Mouse (Mus musculus): ENCODE results near the gene Naif1.

Gene Naif1

DNA sequence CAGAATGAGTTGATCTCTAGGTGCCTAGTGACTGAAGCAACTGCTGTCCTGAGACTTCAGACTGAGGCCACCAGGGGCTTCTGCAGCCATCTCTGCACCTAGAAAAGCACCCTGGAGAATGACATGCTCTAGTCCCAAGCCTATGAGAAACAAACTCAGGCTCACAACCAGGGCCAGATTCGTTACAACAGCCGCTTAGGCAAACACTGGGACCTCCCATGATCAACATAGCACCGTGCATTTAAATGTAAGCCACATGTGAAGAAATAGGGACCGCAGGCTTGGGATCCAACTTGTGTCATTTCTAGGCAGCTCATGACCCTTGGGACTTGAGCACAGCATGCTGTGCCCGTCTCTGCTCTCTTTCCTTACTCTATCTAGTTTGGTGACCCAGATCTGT is 22.5 kb upstream of the Naif1 start:
- 43% methylated on average over 5 of the region's 5 CpGs for WGBS

DNA sequence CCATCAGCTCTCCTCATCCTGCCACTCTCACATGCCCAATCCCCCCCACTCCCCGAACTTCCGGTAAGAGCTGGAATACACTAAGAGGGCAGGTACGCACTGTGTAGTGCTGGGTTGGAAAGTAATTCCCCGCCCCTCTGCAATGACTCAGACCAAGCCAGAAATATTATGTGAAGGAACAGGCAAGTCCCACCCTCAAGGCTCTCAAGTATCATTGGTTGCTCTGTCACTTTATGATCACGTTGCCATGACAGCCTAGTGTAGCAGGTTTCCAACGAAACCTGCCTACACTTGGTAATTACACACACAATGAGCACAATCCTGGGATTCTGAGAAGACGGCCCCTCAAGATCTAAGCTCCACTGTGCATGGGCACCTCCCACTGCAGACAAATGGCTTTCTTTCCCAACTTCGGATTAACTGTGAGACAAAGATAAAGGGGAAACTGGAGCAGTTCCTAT is 22.0 kb upstream of the Naif1 start:
- 14% methylated on average over 8 of the region's 8 CpGs for WGBS

DNA sequence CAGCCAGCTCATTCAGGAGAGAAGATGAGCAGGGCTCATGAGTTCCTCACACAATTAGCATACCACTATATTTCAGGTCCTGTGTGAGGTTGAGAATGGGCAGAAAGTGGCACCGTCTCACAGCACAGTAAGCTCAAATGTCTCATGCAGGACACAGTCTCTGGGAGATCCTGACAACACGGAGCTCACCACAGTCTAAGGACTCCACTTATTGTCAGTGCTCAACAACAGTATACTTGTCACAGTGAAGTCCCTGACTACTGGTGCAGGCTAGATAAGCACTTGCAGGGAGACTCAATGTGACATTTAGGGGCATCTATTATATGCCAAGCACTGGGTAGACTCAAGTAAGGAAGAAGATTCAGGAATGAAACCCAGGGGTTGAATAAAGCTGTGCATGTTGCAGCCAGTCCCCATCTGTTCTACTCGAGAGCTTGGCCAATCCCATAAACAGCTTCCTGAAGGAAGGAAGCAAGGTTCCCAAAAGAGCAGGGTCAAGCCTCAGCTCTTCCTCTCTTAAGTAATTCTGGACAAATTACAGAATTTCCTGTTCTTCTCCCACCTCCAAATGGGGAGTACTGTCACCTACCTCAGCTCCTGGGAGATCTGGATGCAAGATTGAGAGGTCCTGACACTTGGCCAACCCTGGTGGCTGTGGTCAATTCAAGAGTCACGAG is 20.9 kb upstream of the Naif1 start:
- WGBS: 28% methylated on average over 4 of the region's 4 CpGs

DNA sequence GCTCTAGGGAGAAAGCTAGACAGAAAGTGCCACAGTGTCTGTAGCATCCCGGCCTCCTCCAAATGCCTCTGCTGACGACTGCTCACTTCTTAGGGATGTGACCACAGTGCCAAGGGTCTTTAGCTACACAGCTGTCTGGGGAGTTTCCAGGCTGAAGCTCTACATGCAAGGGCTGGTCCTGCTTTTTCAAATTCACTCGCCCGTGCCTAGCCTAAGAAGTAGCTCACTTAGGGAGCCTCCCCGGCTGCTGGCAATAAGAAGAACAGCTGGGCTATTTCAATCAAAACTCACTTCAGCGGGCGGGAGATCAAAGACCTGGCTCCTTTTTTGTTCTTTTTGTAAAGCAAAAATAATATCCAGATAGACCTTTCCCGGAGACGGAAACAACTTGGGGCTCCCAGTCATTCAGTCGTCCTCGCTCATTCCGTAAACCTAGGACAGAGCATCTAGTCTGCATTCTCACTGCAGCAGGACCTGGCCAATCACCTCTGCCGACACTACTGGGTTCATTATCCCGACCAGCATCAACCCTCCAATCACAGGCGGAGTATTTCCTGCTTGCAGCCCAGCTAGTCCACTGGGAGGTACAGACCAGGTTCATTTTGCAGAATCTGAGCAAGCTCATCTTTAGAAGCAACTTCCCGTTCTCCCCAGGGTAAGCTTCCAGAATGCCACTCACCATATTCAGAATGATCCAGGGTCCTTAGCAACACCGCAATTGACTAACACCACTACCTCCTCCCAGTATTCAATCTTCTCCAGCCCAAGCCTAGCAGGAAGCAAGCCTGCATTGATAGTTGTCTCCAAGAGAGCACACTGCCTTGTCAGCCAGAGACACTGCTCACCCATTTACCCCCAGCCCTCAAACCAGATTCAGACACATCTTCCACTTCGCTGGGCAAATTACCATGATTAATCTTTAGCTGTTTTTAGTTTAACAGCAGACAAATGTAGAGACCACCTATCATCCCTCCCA is 19.3 kb upstream of the Naif1 start:
- WGBS: 6% methylated on average over 18 of the region's 18 CpGs

DNA sequence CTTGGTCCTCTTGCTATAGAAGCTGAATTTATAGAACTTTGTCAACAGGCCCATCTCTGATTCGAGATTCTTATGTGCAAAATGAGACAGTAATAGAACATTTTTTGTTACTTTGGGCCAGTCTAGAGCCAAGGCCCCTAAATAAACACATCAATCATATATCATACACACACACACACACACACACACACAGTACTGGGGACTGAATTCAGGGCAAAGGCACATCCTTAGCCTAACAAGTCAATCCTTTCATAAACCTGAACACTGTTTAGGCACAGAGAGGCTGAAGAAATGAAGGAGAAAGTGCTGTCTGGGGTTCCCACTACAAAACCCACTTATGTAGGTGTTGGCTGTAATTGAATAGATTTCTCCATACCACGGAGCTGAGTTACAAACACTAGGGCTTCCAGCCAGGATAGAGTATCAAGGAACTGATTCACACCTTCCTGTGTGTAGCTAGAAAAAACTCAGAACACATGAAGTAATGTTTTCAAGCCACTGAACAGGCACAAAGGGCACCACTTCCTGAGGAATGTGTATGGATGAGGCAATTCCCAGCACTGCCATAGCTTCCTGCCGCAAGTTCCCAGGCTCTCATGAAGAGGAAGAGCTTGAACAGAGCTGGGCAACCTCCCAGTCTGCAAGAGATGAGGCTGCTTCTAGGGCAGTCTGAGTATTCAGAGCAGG is 13.4 kb upstream of the Naif1 start:
- WGBS: 26% methylated on average over 3 of the region's 3 CpGs

DNA sequence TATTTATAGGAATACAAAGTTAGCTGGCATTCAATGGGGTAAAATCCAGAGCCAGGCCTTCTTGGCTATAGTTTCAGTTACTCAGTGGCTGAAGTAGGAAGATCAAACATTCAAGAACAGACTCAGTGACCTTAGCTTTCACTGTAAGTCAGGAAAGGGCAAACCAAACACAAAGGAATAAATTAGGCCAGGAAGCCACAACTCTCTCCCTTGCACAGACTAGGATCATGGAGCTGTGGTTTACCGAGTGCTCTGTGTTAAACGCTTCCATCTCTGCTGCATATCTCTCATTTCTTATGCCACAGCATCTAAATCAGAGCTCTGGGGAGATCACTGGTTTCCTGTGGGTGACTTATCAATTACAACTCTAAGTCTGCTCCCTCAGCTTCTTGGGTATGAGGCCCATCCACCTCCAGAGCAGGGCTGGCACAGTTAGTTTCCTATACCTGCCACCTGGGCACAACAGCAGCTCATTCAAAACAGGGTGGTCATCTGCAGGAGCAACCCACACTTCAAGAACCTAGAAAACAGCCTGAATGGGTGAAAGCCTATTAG is 12.6 kb upstream of the Naif1 start:
- WGBS: 51% methylated on average over 2 of the region's 2 CpGs

DNA sequence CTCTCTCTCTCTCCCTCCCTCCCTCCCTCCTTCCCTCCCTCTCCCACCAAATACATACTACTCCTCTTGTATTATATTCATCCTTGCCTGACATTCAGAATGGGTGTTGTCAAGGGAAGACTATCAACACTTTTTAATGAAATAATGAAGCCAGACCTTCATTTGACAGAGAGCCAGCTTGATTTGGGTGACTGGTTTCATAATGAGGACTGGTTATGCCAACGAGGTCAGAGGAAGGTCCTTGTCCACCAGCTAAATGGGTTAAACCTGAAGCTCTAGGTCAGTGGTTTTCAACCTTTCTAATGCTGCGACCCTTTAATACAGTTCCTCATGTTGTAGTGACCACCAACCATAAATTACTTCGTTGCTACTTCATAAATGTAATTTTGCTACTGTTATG is 11.5 kb upstream of the Naif1 start:
- WGBS: 73% methylated on average over 3 of the region's 3 CpGs

DNA sequence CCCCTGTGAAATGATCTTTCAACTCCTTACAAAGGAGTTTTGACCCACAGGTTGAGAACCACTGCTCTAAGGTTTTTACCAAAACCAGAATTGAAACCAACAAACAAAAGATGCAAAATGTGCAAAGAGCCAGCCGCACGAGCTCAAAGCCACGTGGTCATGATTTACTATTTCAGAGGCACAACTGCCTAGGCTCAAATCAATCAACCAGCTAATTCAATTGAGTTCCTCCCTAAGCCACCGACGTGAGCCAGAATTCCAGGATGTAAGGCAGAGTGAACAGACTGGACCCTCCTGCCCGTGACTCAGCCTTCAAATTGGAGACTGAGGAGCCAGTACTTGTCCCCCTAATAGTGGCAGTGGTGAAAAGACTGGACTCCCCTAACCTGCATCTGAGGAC is 11.1 kb upstream of the Naif1 start:
- WGBS: 55% methylated on average over 6 of the region's 6 CpGs

DNA sequence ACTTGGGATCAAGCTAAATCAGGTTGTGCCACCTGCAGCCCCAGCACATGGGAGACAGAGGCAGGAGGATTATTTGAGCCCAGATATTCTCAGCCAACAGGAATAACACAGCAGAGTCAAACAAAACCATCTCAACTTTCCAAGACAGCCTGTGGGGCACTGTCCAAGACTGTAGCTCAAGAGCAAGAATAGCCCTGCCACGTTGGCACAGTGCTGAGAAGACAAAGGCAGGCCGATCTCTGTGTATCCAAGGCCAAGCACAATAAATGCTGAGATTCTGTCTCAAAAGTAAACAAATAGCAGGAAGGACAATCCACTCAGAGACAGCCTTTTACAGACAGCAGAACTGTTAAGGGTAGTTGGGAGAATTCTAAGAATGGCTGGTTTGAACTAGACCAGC is 10.1 kb upstream of the Naif1 start:
- WGBS: 45% methylated on average over 2 of the region's 2 CpGs

DNA sequence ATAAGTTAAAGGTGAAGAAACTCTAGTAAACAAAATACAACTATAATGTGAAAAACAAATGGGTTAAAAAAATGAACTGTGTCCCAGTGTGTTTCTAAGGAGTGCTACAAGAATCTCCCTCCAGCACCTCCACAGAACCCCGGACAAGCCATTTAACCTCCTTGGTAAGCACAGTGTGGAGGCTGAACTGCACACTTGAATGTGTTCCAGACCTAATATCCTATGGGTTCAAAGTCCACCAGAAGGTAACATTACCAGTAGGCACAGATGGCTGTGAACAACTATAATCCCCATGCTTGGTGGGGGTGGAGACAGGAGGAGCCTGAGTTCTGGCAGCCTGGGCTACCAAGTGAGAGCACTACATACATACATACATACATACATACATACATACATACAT is 9.6 kb upstream of the Naif1 start:
- WGBS: 74% methylated on average over 1 of the region's 1 CpGs

DNA sequence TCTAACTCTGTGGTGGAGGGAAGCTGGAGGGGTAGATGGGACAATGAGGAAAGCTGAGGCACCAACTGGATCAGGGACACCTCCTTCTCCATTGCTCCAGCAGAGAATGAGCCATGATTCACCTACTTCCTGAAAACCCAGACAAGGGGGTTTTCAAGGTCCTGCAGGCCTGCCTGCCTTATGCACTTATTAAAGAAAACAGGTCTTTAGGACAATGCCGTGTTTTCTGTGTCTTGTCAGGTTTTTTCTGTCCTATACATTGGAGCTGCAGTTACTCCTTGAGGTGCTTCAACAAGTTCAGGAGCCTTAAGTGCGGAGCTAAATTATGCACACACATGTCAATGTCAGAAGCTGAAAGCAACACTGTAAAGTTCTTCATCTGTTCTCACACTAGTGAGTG is 8.7 kb upstream of the Naif1 start:
- WGBS: 85% methylated on average over 2 of the region's 2 CpGs

DNA sequence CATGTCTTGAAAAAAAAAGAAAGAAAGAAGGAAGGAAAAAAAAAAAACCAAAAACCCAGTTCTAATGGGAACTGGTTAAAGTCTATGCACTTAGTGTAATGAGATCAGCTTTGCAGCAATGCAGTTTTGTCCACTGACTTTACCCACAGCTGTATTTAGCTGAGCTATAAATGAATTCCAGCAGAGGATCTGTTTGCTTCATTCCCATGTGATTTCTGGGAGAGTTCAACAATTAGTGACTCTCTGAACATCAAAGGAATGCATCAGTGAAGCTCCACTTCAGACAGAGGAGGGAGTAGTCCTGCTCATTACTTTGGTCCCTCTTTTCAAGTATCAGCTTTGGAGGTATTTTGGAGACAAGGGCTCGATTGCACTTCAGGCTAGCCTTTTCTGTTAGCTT is 4.7 kb upstream of the Naif1 start:
- WGBS: 59% methylated on average over 1 of the region's 1 CpGs

DNA sequence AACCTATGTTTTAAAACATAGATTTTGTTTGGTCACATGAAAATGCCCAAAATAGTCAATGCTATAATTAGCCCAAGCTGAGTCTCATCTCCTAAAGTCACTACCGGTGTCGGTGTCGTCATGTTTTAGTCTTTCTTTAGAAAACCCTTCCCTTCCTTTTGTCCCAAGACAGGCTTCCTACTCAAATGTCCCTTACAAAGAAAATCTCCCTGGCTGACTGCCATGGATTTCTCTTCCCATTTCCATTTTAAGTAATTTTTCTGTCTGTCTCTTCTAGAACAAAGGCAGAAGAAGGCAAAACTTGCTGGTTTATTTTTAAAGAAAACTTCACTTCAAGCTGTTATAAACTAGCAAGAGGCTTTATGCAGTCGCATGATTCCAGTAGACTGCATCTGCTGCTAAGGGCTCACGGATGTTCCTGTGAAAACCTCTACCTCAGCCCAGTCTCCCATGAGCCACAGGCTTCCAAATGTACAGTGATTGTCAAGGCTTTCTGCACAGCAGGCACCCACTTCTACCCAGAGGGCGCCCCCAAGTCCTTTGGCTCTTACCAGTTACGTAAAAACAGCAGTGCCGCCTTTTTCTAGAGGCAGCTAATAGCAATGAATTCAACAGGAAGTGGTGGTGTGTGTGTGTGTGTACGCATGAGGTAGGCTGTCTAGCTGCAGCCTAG is 2.9 kb upstream of the Naif1 start:
- WGBS: 11% methylated on average over 9 of the region's 9 CpGs

DNA sequence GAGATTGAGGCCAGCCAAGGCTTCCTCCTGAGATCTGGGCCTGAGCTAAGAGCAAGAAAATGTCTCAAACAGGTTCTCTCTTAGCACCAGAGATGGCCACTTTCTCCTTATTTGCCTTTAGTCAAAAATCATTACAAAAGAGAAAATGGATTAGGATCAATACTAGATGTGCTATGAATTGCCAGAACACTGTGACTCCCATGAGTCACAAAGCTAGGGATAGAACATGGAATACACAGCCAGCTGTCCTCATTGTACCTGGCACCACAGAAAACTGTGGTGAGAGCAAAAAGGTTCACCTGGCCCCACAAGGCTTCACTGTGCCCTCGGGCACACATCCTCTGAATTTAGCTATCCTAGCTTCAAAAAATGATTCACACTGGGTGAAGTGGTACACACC is 1.8 kb upstream of the Naif1 start:
- WGBS: 50% methylated on average over 1 of the region's 1 CpGs

DNA sequence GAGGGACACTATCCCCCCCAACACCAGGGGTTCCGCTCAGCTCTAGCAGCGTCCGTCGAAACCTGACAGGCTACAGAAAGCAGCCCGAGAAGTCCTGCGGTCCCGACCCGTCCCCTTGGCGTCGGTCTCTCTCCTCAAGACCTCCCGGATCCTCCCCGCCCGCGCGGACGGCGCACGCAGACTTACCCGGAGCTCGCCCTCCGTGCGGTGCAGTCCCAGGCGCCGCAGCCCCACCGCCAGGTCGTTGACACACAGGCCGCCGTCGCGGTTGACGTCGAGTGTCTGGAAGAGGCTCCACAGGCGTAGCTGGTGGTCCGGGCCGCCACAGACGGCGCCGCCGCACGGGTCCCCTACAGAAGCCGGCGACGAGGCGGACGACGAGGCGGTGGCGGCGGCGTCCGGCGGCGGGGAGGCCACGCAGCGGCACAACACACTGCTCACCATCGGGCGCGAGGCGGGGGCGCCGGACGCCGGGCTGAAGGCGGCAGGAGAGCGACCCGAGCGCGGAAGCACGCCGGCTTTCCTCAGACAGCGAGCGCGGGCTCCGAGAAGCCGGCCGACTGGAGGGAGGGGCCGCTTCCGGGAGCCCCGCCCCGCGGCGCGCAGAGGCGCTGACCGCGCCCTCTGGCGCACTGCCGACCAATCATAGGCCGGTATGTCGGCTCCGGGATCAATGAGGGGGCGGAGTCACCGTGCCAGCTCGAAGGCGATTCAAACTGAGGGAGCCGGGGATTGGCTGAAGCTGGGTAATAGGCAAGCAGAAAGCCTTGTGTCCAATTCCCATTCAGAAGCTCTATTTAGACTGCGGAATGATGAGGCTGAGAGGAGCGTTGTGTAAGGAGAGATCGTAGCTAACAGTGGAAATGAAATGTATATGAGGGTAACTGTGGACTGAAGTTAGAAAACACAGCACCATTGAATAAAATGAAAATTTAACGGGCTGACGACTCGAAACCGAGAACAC is 906 bp downstream of the Naif1 start, which contains the start of gene Slc25a25:
Slc25a25 (minus strand) TSS at position 565 of the 964 bp plus-strand sequence.
- under 1% methylated on average over 101 of the region's 103 CpGs for WGBS

DNA sequence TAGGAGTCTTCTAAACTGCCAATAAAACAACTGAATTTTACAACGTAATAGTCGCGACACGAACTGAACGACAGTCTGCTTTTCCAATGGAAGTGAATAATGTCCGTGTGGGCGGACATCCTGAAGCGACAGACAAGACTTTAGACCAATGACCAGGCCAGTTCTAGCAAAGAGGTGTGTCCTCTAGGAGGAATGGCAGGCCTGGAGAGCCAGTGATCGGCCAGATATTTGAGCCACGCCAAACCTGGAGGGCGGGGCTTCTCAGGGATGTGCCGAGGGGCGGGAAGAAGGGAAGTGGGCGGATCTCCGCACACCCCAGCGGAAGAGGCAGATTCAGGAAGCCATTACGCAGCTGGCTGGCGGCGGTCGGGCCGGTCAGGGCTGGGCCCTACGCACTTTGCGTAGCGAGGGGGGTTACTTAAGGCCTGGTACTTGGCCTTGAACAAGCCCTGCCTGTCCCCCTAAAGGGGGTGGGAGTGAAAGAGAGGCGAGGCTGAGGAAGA is 1.7 kb downstream of the Naif1 start:
- under 1% methylated on average over 25 of the region's 25 CpGs for WGBS

DNA sequence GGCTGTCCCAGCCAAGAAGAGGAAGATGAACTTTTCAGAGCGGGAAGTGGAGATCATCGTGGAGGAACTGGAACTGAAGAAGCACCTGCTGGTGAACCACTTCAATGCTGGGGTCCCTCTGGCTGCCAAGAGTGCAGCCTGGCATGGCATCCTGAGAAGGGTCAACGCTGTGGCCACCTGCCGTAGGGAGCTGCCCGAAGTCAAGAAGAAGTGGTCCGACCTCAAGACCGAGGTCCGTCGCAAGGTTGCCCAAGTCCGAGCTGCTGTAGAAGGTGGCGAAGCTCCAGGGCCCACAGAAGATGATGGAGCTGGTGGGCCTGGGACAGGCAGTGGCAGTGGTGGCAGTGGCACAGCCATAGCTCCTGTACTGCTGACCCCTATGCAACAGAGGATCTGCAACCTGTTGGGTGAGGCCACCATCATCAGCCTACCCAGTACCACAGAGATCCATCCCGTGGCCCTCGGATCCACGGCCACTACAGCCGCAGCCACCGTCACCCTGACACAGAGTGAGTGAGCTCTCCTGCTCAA is 2.2 kb downstream of the Naif1 start:
- 92% methylated on average over 16 of the region's 16 CpGs for WGBS

DNA sequence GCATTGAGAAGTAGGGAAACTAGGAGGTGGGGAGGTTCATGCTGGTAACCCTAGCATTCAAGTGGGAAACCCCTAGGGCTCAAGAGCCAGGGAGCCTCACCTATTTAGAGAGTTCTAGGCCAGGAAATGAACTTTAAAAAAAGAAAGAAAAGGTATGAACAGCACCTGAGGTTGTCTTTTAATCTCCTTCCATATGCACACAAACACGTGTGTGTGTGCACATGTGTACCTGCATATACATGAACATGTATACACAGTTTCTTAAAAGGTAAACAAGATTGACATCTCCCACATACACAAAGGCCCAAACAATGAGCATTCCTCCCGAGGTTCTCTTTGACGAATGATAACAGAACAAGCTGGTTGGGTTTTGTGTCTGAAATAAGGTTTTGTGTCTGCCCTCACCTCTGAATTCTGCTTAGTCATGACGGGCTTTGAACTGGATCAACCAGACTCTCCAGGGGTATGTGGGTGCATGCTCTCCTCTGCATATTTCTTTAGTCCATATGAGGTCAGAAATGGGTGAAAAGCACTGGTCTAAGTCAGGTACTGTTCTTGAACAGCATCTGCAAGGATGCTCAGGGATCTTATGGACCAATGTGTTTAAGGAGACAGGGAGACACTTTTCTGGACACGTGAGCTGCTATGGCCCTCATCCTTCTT is 3.5 kb downstream of the Naif1 start:
- WGBS: 87% methylated on average over 5 of the region's 5 CpGs

DNA sequence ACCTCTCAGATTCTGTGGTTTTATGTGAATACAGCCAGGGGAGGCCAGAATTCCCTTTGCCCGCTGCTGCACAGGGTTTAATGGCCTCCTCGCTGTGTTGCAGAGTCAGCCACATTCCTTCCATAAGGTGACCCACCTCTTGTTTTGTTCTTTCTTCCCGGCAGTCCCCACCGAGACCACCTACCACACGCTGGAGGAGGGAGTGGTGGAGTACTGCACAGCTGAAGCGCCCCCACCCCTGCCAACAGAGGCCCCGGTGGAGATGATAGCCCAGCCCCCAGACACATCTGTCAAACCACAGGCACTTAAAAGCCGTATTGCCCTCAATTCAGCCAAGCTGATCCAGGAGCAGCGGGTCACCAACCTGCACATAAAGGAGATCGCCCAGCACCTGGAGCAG is 4.4 kb downstream of the Naif1 start:
- WGBS: 91% methylated on average over 10 of the region's 10 CpGs
